Comparison of ENCODE assay signal across 8 mouse cellular contexts in genomic region chr2:90866524-90866923, GRCm38 (mm10). TPM values are rescaled to one million over a fixed set of nuclear protein-coding genes. Genes with fewer than 3 reads are reported as not detected.
A peak's percentile ranks its signal among the peaks of the same experiment; 100 is the strongest.
DNase-seq lines count a peak whose midpoint lies in the region; ATAC-seq and TF ChIP-seq lines count a peak whose summit lies in the region.

No protein-coding gene starts in this region.

- 35% methylated on average over 3 of the region's 3 CpGs for WGBS in embryonic facial prominence, embryonic 12.5 days
- 8% methylated on average over 3 of the region's 3 CpGs for WGBS in kidney, adult 2 months
- 42% methylated on average over 3 of the region's 3 CpGs for WGBS in limb, embryonic 11.5 days
- WGBS in midbrain, embryonic 14.5 days = 25% methylated on average over 3 of the region's 3 CpGs

- peak; percentile 87 for ATAC-seq in embryonic facial prominence, embryonic 12.5 days (ENCODE audit: insufficient number of reproducible peaks, insufficient read depth, low FRiP score, low TSS enrichment)
- peak; percentile 76 for ATAC-seq in limb, embryonic 11.5 days (ENCODE audit: insufficient number of reproducible peaks, low FRiP score, low TSS enrichment, low read depth)
- peak; percentile 91 for ATAC-seq in midbrain, embryonic 14.5 days (ENCODE audit: low FRiP score, low TSS enrichment)

- H3K4me3 ChIP-seq in embryonic facial prominence, embryonic 12.5 days = no peak overlapping the region
- H3K4me3 ChIP-seq in kidney, adult 2 months (ENCODE audit: insufficient read depth, low read depth, low read length) = no peak overlapping the region
- no peak overlapping the region for H3K4me3 ChIP-seq in limb, embryonic 11.5 days (ENCODE audit: low read depth, low read length)
- H3K4me3 ChIP-seq in midbrain, embryonic 14.5 days (replicated peaks; ENCODE audit: low read depth, low read length) = no peak overlapping the region

- H3K27me3 ChIP-seq in embryonic facial prominence, embryonic 12.5 days = no peaks in the 10 kb centered on the region
- no peaks in the 10 kb centered on the region for H3K27me3 ChIP-seq in kidney, adult 2 months (replicated peaks; ENCODE audit: control insufficient read depth, insufficient read depth, low read length)
- no peaks in the 10 kb centered on the region for H3K27me3 ChIP-seq in limb, embryonic 11.5 days (ENCODE audit: control insufficient read depth, insufficient read depth, low read length)
- no peaks in the 10 kb centered on the region for H3K27me3 ChIP-seq in midbrain, embryonic 14.5 days (ENCODE audit: control insufficient read depth, insufficient read depth, low read length)

- peak; percentile 93 for TF ChIP-seq CTCF in kidney, adult 2 months (conservative IDR thresholded peaks at IDR 0.05; ENCODE audit: insufficient read depth, insufficient read length, low read depth, low read length)

- no peak overlapping the region for H3K27ac ChIP-seq in embryonic facial prominence, embryonic 12.5 days
- no peak overlapping the region for H3K27ac ChIP-seq in kidney, adult 2 months (ENCODE audit: insufficient read depth, low read depth, low read length)
- H3K27ac ChIP-seq in limb, embryonic 11.5 days (replicated peaks; ENCODE audit: low read depth, low read length) = no peak overlapping the region
- no peak overlapping the region for H3K27ac ChIP-seq in midbrain, embryonic 14.5 days (replicated peaks; ENCODE audit: low read depth, low read length)

- no peak for TF ChIP-seq POLR2A in kidney, adult 2 months (IDR thresholded peaks at IDR 0.05; ENCODE audit: low read depth, low read length)

- no peak overlapping the region for H3K4me2 ChIP-seq in embryonic facial prominence, embryonic 12.5 days (replicated peaks)
- no peak overlapping the region for H3K4me2 ChIP-seq in limb, embryonic 11.5 days (ENCODE audit: low read depth, severe bottlenecking)
- H3K4me2 ChIP-seq in midbrain, embryonic 14.5 days (ENCODE audit: low read length) = no peak overlapping the region

- H3K4me1 ChIP-seq in embryonic facial prominence, embryonic 12.5 days = no peaks in the 10 kb centered on the region
- H3K4me1 ChIP-seq in kidney, adult 2 months (ENCODE audit: control insufficient read depth, insufficient read depth, low read length) = no peaks in the 10 kb centered on the region
- no peaks in the 10 kb centered on the region for H3K4me1 ChIP-seq in limb, embryonic 11.5 days (ENCODE audit: control insufficient read depth, insufficient read depth, low read length)
- no peaks in the 10 kb centered on the region for H3K4me1 ChIP-seq in midbrain, embryonic 14.5 days (ENCODE audit: control insufficient read depth, insufficient read depth, low read length)

- no peaks in the 10 kb centered on the region for H3K9me3 ChIP-seq in embryonic facial prominence, embryonic 12.5 days
- no peaks in the 10 kb centered on the region for H3K9me3 ChIP-seq in limb, embryonic 11.5 days (ENCODE audit: control insufficient read depth, low read length)
- H3K9me3 ChIP-seq in midbrain, embryonic 14.5 days (ENCODE audit: control insufficient read depth, low read length) = no peaks in the 10 kb centered on the region

- H3K9ac ChIP-seq in embryonic facial prominence, embryonic 12.5 days = no peak overlapping the region
- no peak overlapping the region for H3K9ac ChIP-seq in limb, embryonic 11.5 days (ENCODE audit: low read length)
- H3K9ac ChIP-seq in midbrain, embryonic 14.5 days (replicated peaks; ENCODE audit: low read length) = no peak overlapping the region

- DNase-seq in 3134 (ENCODE audit: extremely low read depth, insufficient read length, low spot score) = peak; percentile 23
- DNase-seq in adrenal gland, postnatal 25 days = peak; percentile 82
- peak; percentile 81 to 92 for DNase-seq in heart, adult 18-20 months
- peak; percentile 86 for DNase-seq in kidney, adult 2 months
- DNase-seq in limb, embryonic 11.5 days (ENCODE audit: low spot score) = peak; percentile 87
- DNase-seq in midbrain, embryonic 14.5 days = peak; percentile 94
- peak; percentile 45 to 78 for DNase-seq in spleen, adult 18-20 months

- peaks cover 48% of the 10 kb centered on the region for H3K36me3 ChIP-seq in embryonic facial prominence, embryonic 12.5 days
- H3K36me3 ChIP-seq in kidney, adult 2 months (ENCODE audit: control insufficient read depth, insufficient read depth, low read length) = peaks cover 12% of the 10 kb centered on the region
- H3K36me3 ChIP-seq in limb, embryonic 11.5 days (ENCODE audit: control insufficient read depth, insufficient read depth, low read length) = peaks cover 3% of the 10 kb centered on the region
- peaks cover 66% of the 10 kb centered on the region for H3K36me3 ChIP-seq in midbrain, embryonic 14.5 days (ENCODE audit: control insufficient read depth, insufficient read depth, low read length)

RNA-seq across cellular contexts. Expression of gene C1qtnf4, which starts 19.1 kb away (rescaled TPM):
- 1.00 and 1.9 TPM in 2 replicates for total RNA-seq in adrenal gland, postnatal 25 days (2021)
- 21.8 and 25.9 TPM in 2 replicates for polyA plus RNA-seq in embryonic facial prominence, embryonic 12.5 days (2016; fragmentation: Nextera tagmentation; extraction: Ambion mirVana)
- total RNA-seq in heart, adult 18-20 months (2021) = 1 to 10 TPM; 3.5 to 3.7 TPM
- polyA plus RNA-seq in kidney, adult 2 months (2012; rRNA removed) = 9.9 and 11.1 TPM in 2 replicates
- polyA plus RNA-seq in limb, embryonic 11.5 days (2014; fragmentation: Nextera tagmentation; extraction: Ambion mirVana) = 9.2 and 10.2 TPM in 2 replicates
- 95.3 and 152 TPM in 2 replicates for polyA plus RNA-seq in midbrain, embryonic 14.5 days (2014; fragmentation: Nextera tagmentation; extraction: Ambion mirVana)

RNA-seq across cellular contexts. Expression of gene Mtch2, which starts 19.6 kb away (rescaled TPM):
- total RNA-seq in adrenal gland, postnatal 25 days (2021) = 248 and 259 TPM in 2 replicates
- polyA plus RNA-seq in embryonic facial prominence, embryonic 12.5 days (2016; fragmentation: Nextera tagmentation; extraction: Ambion mirVana) = 191 and 198 TPM in 2 replicates
- total RNA-seq in heart, adult 18-20 months (2021) = 100 to 1,000 TPM; 203 to 215 TPM
- 109 and 144 TPM in 2 replicates for polyA plus RNA-seq in kidney, adult 2 months (2012; rRNA removed)
- polyA plus RNA-seq in limb, embryonic 11.5 days (2014; fragmentation: Nextera tagmentation; extraction: Ambion mirVana) = 220 and 227 TPM in 2 replicates
- polyA plus RNA-seq in midbrain, embryonic 14.5 days (2014; fragmentation: Nextera tagmentation; extraction: Ambion mirVana) = 280 and 285 TPM in 2 replicates

RNA-seq across cellular contexts. Expression of gene Kbtbd4, which starts 38.0 kb away (rescaled TPM):
- 30.9 and 36.0 TPM in 2 replicates for total RNA-seq in adrenal gland, postnatal 25 days (2021)
- polyA plus RNA-seq in embryonic facial prominence, embryonic 12.5 days (2016; fragmentation: Nextera tagmentation; extraction: Ambion mirVana) = 51.1 and 53.7 TPM in 2 replicates
- 10 to 100 TPM; 18.3 to 26.0 TPM for total RNA-seq in heart, adult 18-20 months (2021)
- polyA plus RNA-seq in kidney, adult 2 months (2012; rRNA removed) = 18.8 and 19.0 TPM in 2 replicates
- polyA plus RNA-seq in limb, embryonic 11.5 days (2014; fragmentation: Nextera tagmentation; extraction: Ambion mirVana) = 47.5 and 53.7 TPM in 2 replicates
- 48.6 and 55.2 TPM in 2 replicates for polyA plus RNA-seq in midbrain, embryonic 14.5 days (2014; fragmentation: Nextera tagmentation; extraction: Ambion mirVana)

RNA-seq across cellular contexts. Expression of gene Ndufs3, which starts 38.1 kb away (rescaled TPM):
- total RNA-seq in adrenal gland, postnatal 25 days (2021) = 313 and 358 TPM in 2 replicates
- 208 and 212 TPM in 2 replicates for polyA plus RNA-seq in embryonic facial prominence, embryonic 12.5 days (2016; fragmentation: Nextera tagmentation; extraction: Ambion mirVana)
- 1,000 to 10,000 TPM in 1 of 2 experiments, 100 to 1,000 TPM in 1; 874 to 1,007 TPM for total RNA-seq in heart, adult 18-20 months (2021)
- polyA plus RNA-seq in kidney, adult 2 months (2012; rRNA removed) = 344 and 416 TPM in 2 replicates
- 206 and 229 TPM in 2 replicates for polyA plus RNA-seq in limb, embryonic 11.5 days (2014; fragmentation: Nextera tagmentation; extraction: Ambion mirVana)
- 212 and 214 TPM in 2 replicates for polyA plus RNA-seq in midbrain, embryonic 14.5 days (2014; fragmentation: Nextera tagmentation; extraction: Ambion mirVana)

Comparison
In these comparisons a context has a peak if more than half of its experiments do, and no peak if none do; other contexts are left out.
1. DNase-seq: peak in every context shown above with its lines; median percentile 94 in midbrain, embryonic 14.5 days; 87 in limb, embryonic 11.5 days; 86 in heart, adult 18-20 months; 86 in kidney, adult 2 months; 82 in adrenal gland, postnatal 25 days; 62 in spleen, adult 18-20 months; 23 in 3134.